Mouse (Mus musculus): ENCODE data around the gene Cln6. TPM values are rescaled to one million over a fixed set of nuclear protein-coding genes. Genes with fewer than 3 reads are reported as not detected.

The Cln6 gene
- polyA plus RNA-seq, 1 experiment, result 14.2 TPM

DNA sequence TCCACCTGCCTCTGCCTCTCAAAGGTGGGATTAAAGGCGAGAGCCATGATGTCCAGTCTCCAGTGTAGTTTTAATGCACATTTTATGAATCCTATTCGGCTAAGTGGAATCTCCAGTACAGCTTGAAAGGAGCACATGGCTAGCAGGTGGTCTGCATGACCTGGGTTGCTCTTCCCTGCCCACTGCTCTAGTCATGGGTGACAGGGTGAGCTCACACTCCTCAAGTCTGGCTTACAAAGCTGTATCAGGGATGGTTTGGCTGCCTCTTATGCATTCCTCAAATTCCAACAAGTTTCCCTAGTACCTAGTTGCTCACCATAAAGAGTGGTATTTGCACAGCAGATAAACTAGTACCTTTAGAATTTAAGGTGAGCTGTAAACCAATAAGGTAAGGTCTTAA lies 39.2 kb downstream of the Cln6 start:
- no peak for TF ChIP-seq MYOG (IDR thresholded peaks at IDR 0.05; ENCODE audit: control insufficient read depth, extremely low read depth, insufficient read length)
- no peak for TF ChIP-seq MAX (IDR thresholded peaks at IDR 0.05)
- TF ChIP-seq FOSL1 (IDR thresholded peaks at IDR 0.05; ENCODE audit: insufficient read depth, low read length, poor library complexity, severe bottlenecking), result no peak
- TF ChIP-seq CEBPB (IDR thresholded peaks at IDR 0.05; ENCODE audit: low read depth), result no peak
- TF ChIP-seq CTCF (IDR thresholded peaks at IDR 0.05; ENCODE audit: control insufficient read depth, insufficient read depth, insufficient read length), result no peak
- no peak for TF ChIP-seq MYOD1 (IDR thresholded peaks at IDR 0.05; ENCODE audit: control insufficient read depth, insufficient read length, low read depth)
- no peak for TF ChIP-seq USF1 (IDR thresholded peaks at IDR 0.05; ENCODE audit: low read depth)
- Histone ChIP-seq H3ac (ENCODE audit: control insufficient read depth, insufficient read length, low read depth) (no peak overlapping the region), H3K4me3 (ENCODE audit: insufficient read depth, poor library complexity, severe bottlenecking) (no peak overlapping the region), H3K27me3 (ENCODE audit: control insufficient read depth, insufficient read depth, insufficient read length) (no peaks in the 10 kb centered on the region), H3K79me3 (ENCODE audit: low read depth) (no peaks in the 10 kb centered on the region), H3K79me2 (ENCODE audit: control insufficient read depth, insufficient read depth) (no peaks in the 10 kb centered on the region), H3K36me3 (ENCODE audit: control insufficient read depth, insufficient read depth) (no peaks in the 10 kb centered on the region)

DNA sequence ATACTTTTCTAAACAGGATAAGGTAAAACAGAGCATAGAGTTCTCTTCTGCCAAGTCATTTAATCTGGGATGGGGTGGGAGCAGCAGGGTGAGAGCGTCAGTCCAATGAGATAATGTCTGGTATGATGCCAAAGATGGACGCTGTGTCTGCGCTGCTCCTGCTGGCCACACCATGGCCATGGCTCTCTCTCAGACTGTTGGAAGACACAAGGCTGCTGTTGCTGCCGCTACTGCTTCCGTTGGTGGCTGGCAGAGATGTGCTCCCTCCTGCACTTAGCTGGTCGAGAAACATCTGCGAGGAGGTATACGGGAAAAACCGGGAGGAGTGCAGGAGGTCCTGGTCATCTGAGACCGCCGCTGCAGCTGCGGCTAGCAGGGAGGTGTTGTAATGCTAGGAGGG lies 43.3 kb downstream of the Cln6 start:
- TF ChIP-seq CTCF (IDR thresholded peaks at IDR 0.05; ENCODE audit: control insufficient read depth, insufficient read depth, insufficient read length), result no peak
- TF ChIP-seq CEBPB (IDR thresholded peaks at IDR 0.05; ENCODE audit: low read depth), result no peak
- TF ChIP-seq USF1 (IDR thresholded peaks at IDR 0.05; ENCODE audit: low read depth), result no peak
- no peak for TF ChIP-seq FOSL1 (IDR thresholded peaks at IDR 0.05; ENCODE audit: insufficient read depth, low read length, poor library complexity, severe bottlenecking)
- TF ChIP-seq MYOG (IDR thresholded peaks at IDR 0.05; ENCODE audit: control insufficient read depth, extremely low read depth, insufficient read length), result no peak
- no peak for TF ChIP-seq MYOD1 (IDR thresholded peaks at IDR 0.05; ENCODE audit: control insufficient read depth, insufficient read length, low read depth)
- no peak for TF ChIP-seq MAX (IDR thresholded peaks at IDR 0.05)
- no peak overlapping the region for H3ac ChIP-seq (ENCODE audit: control insufficient read depth, insufficient read length, low read depth)
- H3K79me3 ChIP-seq (ENCODE audit: low read depth), result no peaks in the 10 kb centered on the region
- H3K4me3 ChIP-seq (ENCODE audit: insufficient read depth, poor library complexity, severe bottlenecking), result no peak overlapping the region
- peaks cover 27% of the 10 kb centered on the region for H3K36me3 ChIP-seq (ENCODE audit: control insufficient read depth, insufficient read depth)
- H3K79me2 ChIP-seq (ENCODE audit: control insufficient read depth, insufficient read depth), result no peaks in the 10 kb centered on the region
- no peaks in the 10 kb centered on the region for H3K27me3 ChIP-seq (ENCODE audit: control insufficient read depth, insufficient read depth, insufficient read length)

GRCm38 (mm10) chr9:62894486-62894885 lies 55.9 kb downstream of the Cln6 start:
- H3K27me3 ChIP-seq (ENCODE audit: control insufficient read depth, insufficient read depth, insufficient read length), result no peaks in the 10 kb centered on the region
- H3K36me3 ChIP-seq (ENCODE audit: control insufficient read depth, insufficient read depth), result peaks cover 17% of the 10 kb centered on the region
- TF ChIP-seq MYOD1 (IDR thresholded peaks at IDR 0.05; ENCODE audit: control insufficient read depth, insufficient read length, low read depth) (no peak), MYOG (IDR thresholded peaks at IDR 0.05; ENCODE audit: control insufficient read depth, extremely low read depth, insufficient read length) (no peak), CEBPB (IDR thresholded peaks at IDR 0.05; ENCODE audit: low read depth) (no peak), CTCF (IDR thresholded peaks at IDR 0.05; ENCODE audit: control insufficient read depth, insufficient read depth, insufficient read length) (no peak), MAX (IDR thresholded peaks at IDR 0.05) (no peak), USF1 (IDR thresholded peaks at IDR 0.05; ENCODE audit: low read depth) (no peak), FOSL1 (IDR thresholded peaks at IDR 0.05; ENCODE audit: insufficient read depth, low read length, poor library complexity, severe bottlenecking) (no peak)
- no peaks in the 10 kb centered on the region for H3K79me2 ChIP-seq (ENCODE audit: control insufficient read depth, insufficient read depth)
- H3K4me3 ChIP-seq (ENCODE audit: insufficient read depth, poor library complexity, severe bottlenecking), result no peak overlapping the region
- H3K79me3 ChIP-seq (ENCODE audit: low read depth), result no peaks in the 10 kb centered on the region
- H3ac ChIP-seq (ENCODE audit: control insufficient read depth, insufficient read length, low read depth), result no peak overlapping the region

Other genes with a start within 250 kb of the Cln6 start
- 0.14 TPM for gene Itga11, start 161.0 kb upstream of the Cln6 start, polyA plus RNA-seq (2012; fragmentation: generic; extraction: Trizol)
- 11.0 TPM for gene Fem1b, start 26.9 kb upstream of the Cln6 start, polyA plus RNA-seq (2012; fragmentation: generic; extraction: Trizol)
- 0.30 TPM for gene Calml4, start 19.3 kb downstream of the Cln6 start, polyA plus RNA-seq (2012; fragmentation: generic; extraction: Trizol)
- 5.2 TPM for gene Pias1, start 149.1 kb downstream of the Cln6 start, polyA plus RNA-seq (2012; fragmentation: generic; extraction: Trizol)